Mouse (Mus musculus): ENCODE results near the gene Ptprz1.

The Ptprz1 gene

DNA sequence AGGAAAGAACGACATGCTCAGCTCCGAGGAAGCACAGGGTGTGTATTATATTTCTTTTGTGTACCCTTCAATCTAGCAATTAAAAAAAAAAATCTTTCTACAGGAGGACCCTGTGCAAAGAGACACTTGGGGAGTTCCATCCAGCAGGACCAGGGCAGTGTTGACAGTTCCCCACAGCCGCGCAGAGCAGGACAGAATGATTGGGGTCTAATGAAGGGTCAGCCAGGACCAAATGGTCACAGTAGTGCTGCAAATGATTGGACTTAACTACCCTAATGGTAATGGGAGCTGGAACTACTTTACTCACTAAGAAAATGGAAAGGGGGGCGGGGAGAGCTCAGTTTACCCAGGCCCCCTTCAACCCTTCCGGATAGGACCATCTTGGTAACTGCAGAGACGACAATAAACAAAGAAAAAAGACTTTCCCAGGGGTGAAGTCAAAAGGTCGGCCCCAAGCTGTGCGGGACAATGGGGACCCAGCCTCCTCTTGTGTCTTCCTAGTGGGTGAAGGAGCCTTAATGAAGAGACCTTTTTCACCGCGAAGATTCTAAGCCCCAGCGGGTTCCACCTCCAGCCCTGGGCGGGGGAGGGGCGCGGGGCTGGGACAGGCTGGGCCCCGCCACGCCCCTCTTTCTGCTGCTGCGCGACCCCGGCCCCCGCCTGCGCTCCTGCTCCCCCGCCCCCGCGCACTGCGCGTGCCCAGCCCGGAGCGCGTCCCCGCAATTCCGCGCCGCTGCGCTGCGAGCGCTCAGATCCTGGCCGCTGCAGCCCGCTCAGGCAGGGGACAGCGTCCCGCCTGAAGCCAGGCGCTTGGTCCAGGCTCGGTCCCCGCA lies at the start of gene Ptprz1:
Gene Ptprz1 (plus strand): TSS at position 722 of the 833 bp plus-strand sequence.
- in situ Hi-C loops (cut with MseI, MboI): no loop called here

DNA sequence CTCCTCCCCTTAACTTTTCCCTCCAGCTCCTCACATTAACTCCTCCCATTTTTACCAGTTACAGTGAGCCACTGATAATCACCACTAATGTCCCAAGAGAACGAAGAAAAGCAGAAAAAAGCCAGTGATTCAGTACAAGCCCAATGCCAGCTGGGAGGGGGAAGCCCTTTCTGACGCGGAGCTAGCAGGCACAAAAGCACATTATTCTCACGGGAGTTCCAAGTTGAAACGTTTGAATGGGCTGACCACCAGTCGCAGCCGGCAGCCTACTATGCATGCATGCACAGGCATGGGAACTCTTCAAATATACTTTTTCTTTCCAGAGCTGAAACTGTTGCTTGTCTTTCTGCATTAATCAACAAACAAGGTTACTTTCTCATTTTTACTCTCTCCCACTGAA lies 41.7 kb upstream of the Ptprz1 start:
- in situ Hi-C loops (cut with MseI, MboI): no loop called here

DNA sequence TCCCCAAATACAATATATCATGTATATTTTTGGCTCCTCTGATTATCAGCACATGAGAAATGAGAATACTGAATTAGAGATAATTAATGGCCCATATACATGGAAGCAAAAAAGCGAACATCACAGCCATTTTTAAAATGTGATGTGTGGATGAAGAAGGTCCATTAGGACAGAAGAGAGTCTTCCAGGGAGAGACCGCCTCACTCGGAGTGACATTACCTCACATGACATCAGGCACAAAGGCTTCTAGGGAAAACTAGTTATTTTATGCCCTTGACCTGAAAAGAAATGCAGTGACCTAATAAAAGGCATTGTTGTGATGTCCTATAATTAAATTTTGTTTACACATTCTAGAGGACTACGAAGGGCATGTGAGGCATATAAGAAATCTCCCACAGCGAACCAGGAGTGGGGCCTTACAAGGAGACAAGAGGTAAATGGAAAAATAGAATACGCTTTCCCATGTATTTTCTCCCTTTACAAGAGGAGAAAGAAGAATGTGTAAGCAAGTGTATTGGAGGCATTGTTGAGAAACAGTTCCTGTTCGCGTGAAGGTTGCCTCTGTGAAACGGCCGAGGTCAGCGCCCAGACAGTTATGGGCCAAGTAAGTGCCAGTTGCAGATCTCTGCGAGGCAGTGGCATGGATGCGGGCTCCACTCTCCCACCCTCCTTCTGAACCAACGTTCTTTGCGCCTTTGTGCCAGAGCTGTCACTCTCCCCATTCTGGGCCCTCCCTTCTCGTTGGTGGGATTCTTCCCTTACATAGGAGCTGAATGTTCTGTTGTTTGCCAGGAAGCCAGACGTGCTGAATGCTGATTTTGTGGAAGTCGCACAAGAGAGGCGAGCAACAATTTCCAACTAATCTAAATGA lies 41.0 kb upstream of the Ptprz1 start:
- in situ Hi-C loops (cut with MseI, MboI): no loop called here

DNA sequence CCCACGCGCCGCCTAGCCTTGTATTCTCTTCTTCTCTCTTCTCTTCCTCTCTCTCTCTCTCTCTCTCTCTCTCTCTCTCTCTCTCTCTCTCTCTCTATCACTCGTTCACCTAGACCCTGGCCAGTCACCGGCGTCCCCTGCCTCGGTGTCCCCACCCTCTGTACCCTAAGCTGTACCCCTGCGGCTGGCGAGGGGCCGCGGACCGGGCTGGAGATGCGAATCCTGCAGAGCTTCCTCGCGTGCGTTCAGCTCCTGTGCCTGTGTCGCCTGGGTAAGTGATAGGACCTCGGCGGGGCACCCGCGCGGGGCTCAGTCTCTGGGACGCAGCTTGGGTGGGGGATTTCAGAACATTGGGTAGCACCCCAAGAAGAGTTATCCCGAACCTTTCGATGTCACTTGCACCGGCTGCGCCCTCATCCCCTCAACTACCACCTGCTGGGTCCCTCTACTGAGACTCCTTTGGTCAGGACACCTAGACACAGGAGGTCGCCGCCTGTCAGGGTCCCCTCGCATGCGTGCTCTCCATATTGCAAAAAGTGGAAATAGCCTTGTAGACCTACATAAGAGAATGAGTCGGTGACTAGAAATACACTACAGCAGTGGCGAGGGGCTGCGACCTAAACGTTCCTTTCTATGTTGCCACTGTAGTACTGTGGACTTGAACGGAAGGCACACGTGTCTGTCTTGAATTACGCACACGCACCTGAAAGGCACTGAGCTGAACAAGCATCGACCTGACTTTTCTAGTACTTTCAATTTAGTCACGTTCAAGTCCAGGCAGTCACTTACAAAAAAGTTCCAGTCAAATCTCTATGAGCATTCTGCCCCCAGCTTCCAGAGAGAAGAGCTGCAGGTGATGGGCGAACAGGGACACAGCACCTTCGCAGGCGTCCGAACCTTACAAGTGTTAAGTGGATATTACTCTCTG lies 576 bp downstream of the Ptprz1 start:
- in situ Hi-C loops (cut with MseI, MboI): no loop called here

DNA sequence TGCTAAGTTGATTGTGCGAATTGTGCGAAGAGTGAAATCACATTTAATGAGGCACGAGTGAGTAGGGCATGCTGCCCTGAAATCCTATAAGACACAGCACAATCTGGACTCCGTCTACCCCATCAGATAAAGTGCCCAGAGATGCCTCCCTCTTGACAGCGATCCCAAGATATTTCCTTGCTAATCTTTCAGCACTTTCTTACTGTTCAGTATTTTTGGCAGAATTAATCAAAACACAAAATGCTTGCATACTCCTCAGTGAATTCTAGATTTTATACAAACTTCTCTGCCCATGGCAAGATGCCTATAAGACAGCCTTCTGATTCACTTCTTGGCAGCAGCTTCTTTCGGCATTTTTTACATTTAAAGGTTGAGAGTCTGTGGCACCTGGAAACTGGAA lies 12.7 kb downstream of the Ptprz1 start:
- in situ Hi-C loops (cut with MseI, MboI): no loop called here

DNA sequence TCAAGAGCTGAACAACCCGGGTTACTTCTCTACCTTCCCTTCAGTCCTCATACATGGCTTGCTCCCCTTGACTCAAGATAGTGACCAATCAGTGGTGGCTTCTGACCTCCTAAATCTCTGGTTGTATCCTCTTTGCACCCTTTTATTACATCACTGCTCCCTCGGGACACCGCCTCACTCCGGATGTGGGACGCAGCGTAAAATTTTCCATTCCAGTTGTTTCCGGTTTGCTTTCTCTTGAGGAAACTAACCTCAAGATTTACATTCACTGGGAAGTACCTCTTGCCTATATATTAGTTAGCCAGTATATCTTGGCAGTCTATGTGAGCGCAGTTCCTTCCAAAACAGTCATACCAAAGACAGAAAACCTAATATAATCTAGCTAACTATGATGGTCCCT lies 14.0 kb downstream of the Ptprz1 start:
- in situ Hi-C loops (cut with MseI, MboI): no loop called here

DNA sequence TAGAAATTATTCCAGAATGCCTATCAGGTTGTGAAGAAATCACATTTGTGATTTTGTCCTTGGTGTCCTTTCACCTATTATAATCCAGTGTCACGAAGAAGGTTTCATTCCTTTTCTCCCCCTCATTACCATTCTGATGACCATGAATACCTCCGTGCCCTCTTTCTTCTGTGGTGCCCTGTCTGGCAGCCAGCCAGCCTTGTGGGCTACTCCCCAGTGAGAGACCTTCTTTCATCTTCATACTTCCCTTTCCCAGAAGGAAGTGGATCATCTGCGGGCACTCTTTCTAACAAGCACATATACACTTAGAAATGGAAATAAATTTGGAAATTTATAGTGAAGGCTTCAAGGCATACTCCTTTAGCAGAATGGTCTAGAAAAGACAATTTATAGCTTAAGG lies 26.7 kb downstream of the Ptprz1 start:
- in situ Hi-C loops (cut with MseI, MboI): no loop called here

DNA sequence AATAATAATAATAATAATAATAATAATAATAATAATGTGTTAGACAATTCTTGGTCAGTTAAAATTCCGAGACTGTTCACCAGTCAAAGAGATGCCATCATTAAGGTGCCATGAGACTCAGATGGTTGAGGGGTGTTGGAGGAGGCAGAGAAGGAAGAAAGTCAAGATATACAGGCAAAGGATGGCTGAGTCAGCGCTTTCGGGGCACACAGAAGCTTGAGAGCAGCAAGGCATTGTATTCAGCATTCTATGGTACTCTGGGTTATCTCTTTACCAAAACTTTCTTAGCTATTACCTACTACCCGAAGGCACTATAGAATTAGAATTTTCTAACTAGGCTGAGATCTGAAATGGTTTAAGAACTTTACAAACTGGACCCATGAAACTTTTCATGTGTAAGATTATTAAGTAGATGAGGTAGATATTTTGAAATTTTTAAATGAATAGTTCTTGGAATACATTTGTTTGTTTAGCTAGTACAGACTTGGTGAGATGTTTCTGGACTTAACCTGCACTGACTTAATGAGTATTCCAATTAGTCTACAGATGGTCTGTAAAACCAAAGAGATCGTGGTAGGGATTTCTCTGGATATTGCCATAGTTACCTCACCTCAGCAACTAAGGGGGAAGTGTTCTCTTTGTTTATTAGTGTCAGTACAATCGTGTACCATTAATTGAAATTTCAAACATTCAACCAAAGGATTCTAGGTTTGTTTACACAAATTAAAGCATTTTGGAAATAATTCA lies 33.4 kb downstream of the Ptprz1 start:
- in situ Hi-C loops (cut with MseI, MboI): no loop called here

DNA sequence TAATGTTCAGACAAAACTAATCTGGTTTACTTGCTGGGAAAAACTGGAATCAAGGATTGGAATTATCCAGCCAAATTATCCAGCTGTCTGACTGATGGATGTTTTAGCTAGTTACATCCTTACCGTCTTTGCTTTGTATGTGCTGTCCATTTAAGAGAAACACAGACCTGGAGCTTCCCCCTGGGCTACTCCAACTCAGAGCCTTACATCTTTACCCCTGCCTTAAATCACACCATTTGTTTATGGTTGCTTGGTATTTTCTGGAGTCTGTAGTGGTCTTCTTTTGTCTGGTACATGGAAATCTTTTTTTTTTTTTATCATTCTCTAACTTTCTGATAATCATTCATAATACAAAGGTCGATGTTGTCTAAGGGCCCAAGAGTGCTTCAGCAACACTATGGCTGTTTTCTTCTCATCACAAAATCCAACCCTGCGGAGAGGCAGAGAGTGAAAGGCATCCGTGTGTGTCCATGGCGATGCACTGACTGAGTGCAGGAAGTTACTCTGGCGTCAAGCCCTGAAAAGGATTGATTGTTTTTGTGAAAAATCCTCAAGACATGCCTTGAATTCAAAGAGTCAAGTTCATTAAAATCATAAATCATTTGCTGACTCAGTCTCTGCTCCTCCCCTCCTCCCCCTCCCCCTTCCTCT lies 34.1 kb downstream of the Ptprz1 start:
- in situ Hi-C loops (cut with MseI, MboI): no loop called here

DNA sequence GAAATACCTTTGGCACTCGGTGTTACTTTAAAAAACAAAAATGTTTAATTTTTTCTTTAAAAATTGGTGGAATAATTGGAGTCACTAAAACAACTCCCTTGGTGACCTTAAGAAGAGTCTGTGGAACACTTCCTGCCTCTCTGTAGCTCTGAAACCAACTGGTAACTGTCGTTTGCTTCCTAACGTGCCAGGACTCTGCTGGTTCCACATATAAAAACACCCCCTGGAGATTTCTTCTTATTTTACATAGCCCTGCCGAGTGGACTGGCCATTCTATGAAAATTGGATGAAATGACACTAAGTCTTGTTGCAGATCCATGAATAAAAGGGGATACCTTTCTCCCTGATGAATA lies 34.6 kb downstream of the Ptprz1 start:
- in situ Hi-C loops (cut with MseI, MboI): no loop called here

DNA sequence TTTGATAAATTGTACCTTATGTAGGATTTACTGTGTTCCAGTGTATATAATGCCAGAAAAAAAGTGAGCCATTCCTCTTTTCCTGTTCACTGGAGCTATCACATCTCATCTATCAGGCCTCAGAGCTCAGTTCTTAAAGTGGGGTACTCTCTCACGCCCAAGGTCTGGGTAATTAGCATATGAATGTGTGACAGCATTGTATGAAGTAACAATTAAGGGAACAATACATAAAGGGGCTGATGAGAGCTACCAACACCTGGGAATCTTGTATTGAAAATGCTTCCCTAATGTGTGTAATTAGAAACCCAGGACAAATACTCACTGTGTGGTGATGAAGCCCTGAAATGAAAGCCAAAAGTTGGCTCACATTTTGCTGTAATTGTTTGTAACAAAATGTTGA lies 47.6 kb downstream of the Ptprz1 start:
- in situ Hi-C loops (cut with MseI, MboI): no loop called here

DNA sequence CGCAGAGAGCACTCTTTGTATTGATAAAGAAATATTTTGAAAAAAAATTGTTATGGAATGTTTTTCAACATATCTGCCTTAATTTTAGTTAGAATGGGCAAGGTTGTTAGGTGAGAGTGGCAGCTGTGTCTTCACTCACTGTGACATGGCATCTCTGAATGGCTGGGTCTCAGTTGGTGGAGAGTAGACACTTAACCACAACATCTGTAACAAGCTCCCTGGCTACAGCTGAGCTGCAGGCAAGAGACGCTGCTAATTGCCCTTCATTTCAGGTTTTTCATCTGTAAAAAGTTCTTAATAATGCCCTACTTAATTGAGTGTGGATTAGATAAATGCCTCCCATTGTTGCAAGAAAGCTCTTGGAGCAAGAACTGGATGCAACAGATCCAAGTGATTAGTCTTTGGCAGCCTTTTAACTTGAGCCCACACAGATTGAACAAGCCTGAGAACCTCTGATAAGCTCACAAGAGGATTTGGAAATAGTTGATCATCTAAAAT lies 57.5 kb downstream of the Ptprz1 start:
- in situ Hi-C loops (cut with MseI, MboI): no loop called here

DNA sequence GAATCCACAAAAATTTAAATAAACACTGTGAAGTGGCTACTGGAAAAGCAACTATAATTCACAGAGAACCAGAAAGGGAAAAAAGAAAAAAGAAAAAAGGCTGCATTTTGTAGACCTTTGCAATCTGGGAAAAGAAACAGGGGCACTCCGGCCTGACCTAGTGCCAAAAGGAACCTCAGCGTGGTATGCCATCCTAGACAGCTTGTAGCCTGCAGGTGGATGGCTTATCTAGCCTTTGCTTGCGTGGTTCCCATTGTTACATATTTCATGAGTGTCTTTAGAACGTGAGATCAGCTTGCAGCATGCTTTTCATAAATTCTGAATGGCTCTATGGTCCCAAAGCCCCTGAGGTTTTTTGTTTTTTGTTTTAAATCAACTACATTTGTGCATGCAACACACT lies 61.8 kb downstream of the Ptprz1 start:
- in situ Hi-C loops (cut with MseI, MboI): no loop called here

DNA sequence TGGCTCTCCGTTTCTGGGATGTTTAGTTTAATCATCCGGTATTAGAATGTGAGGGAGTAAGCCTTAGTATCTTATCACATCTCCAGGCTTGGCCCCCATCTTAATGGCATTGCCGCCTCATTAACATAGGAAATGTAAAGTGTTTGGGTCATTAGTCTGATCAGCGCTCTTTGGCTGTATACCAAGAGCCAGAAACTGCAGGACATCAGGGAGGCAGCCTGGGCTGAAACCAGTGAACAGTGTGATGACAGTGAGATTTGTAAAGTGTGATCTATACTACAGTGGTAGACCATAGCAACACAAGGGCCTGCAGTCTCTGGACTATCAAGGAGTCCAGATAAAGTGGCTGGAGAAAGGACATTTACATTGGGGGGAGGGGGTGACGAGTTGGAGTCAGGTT lies 62.2 kb downstream of the Ptprz1 start:
- in situ Hi-C loops (cut with MseI, MboI): no loop called here

DNA sequence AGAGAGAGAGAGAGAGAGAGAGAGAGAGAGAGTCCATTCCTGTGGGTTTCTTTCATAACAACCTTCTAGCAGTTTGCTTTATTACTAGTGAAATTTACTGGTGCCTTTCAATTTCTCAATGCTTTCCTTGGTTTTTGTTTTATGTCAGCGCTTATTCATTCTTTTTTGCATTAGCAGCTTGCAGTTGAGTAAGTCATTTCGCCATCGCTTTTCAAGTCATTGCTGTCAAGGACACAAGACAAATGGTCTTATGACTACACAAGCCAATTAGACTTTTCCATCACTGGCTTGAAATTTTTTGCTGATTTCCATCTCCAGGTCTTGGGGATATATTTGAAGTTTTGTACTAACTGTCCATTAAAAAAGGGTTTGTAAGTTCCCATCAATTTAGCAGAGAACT lies 68.9 kb downstream of the Ptprz1 start:
- in situ Hi-C loops (cut with MseI, MboI): no loop called here

DNA sequence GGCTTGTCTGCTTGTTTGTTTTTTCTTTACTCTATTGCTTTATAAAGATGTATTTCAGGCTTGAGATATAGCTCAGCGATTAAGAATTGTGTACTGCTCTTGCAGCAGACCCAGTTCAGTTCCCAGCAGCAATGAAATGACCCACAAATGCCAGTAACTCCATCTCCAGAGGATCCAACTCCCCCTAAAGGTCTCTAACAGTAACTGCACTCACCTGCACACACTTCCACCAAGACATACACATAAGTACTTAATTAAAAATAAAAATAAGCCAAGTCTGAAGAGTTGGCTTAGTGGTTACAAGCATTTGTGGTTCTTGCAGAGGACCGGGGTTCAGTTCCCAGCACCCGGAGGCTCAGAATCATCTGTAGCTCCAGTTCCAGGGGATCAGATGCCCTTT lies 88.1 kb downstream of the Ptprz1 start:
- in situ Hi-C loops (cut with MseI, MboI): no loop called here

DNA sequence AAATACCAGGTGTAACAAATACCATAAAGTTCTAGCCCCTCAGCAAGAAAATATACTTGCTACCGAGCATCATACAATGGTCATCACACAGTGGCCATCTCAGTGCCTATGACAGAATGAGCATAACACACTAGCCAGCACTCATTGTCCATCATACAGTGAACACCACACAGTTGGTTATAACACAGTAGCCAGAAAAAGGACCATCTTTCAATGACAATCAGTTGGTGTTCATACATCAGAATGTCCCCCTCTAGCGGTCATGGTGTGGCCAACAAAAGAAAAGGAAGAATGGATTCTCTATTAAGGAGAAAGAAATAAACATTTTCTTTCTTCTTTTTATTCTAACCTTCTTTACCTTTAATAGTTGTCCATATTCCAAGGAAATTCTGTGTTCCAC lies 92.8 kb downstream of the Ptprz1 start:
- in situ Hi-C loops (cut with MseI, MboI): no loop called here

DNA sequence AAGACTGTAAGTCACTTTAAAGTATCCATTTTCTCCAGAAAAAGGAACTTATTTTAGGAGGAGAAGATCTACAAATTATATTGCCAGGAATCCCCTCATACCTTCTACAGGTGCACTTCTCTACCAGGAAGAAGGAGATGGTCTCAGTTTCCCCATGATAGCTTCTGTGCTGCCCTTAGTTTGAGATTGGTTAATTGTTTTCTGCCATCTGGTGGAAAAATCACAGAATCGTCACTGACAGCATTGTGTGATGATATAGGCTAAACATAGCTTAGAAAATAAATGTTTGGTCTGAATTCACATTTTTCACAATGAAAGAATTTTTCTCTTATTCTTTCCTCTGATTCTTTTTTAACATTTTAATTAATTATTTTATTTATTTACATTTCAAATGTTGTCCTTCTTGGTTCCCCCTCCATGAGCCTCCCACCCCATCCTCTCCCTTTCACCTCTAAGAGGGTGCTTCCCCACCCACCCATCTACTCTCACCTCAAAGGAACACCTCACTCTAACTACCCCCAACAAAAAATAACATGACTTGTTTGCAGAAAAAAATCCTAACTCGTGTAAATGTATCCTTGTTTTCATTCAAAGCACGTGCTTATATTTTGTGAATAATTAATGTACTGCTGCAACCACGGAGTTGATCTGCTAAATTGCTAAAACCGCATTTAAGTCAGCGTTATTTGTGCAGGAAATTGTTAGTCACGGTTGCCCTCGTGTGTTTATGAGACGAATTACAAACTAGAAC lies 108.6 kb downstream of the Ptprz1 start:
- in situ Hi-C loops (cut with MseI, MboI): no loop called here

DNA sequence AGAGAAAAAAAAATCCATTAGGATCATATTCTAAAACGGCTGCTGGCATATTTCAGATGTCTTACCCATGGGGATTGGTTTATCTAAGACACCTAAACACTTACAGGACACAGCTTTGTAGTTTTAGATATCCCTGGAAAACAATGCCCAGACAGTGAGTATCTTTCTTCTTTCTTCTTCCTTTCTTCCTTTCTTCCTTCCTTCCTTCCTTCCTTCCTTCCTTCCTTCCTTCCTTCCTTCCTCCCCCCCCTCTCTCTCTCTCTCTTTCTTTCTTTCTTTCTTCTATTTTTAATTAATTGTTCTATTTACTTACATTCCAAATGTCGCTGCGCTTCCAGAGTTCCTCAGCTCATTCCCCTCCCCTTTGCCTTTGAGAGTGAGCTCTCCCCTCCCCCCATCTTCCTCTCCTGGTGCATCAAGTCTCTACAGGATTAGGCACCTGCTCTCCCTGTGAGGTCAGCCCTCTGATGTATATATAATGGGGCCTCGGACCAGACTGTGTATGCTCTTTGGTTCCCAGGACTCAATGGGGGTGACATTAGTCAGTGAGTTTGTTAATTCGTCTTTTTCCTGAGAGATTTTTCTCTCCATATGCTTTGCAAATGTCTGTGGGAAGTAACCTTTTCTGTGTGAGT lies 109.3 kb downstream of the Ptprz1 start:
- in situ Hi-C loops (cut with MseI, MboI): no loop called here
